Mouse (Mus musculus): Measurements from ENCODE around the gene Calr.

DNA sequence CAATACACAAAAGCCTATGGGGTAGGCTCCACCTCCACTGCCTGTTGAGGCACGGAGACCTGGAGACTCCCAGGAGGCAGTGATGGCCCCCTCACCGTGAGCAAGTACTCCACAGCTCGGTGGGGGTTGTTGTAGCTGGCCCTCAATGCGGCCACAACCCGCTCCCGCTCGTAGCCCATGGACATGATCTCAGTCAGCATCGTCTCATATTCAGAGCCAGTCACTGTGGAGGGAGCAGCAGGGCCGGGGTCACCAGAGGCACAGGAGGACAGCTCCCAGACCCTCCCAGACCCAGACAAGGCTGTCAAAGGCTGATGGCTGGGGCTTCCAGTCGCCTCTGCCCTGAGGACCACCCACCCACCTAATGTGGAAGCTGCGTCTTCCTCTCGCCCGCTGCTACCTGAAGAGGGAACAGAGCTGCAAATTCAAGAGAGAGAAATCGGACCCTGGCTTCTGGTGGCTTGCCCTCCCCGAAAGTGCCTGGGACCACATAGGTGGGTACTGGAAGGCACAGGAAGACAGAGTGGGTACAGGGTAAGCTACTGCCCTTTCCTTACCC is 8.7 kb downstream of the Calr start:
- TF ChIP-seq POLR2A (IDR thresholded peaks at IDR 0.05; ENCODE audit: borderline replicate concordance, extremely low read depth, insufficient read depth, insufficient read length, poor library complexity, severe bottlenecking) (no peak), CTCF (IDR thresholded peaks at IDR 0.05; ENCODE audit: borderline replicate concordance, extremely low read depth, insufficient read depth, insufficient read length) (no peak)

Data from brain, embryonic 14.5 days (tissue).